Mouse (Mus musculus) thymus, postnatal 25 days (tissue): Measurements from ENCODE around the gene Cdh4.

ENCODE experiments used
- DNase-seq: peaks from one replicate; pipeline ENCODE4 v3.0.0; 2022

Gene Cdh4

DNA sequence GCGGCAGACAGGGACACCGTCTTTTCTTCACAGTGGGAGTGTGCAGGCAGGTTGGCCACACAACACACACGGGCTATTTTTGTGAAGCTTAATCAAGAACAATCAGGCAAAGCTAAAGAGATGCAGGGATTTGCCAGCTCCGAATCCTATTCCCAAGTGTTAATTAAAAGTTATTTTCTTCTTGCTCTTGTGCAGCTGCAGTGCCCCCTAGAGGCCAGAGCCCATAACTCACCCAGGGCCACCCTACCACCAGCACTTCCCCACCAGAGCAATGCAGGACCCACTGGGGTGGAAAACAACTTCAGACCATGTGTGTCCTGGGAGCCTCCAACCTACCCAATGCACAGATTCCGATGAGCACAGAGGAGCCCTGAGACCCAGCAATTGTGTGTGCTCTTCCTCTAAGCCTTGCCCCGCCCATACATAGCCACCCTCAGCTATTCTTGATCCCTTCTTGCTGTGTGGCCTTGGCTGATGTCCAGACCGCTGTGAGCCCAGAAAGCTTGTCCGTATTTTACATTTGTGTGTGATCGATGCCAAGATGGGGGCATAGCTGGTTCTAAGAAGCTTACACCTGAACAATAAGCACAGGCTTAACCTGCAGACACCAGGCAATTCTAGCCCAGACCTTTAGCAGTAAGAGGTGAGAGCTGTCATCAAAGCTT, 435.5 kb downstream of the Cdh4 start:
- DNase-seq: peak; percentile 38

DNA sequence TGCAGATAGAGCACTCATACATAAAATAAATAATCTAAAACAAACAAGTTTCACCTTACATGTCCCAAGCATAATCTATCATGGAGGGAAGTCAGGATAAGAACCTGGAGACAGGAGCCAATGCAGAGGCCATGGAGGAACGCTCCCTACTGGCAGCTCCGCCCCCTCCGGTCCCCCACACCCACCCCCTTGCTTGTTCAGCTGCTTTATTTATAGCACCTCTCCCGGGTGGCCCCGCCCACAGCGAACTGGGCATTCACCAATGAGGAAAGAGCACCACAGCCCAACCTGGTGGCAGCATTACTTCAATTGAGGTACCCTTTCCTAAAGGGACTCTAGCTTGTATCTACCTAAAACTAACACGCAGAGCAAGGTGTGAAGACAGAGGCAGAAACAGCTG, 442.3 kb downstream of the Cdh4 start:
- no peak for DNase-seq

DNA sequence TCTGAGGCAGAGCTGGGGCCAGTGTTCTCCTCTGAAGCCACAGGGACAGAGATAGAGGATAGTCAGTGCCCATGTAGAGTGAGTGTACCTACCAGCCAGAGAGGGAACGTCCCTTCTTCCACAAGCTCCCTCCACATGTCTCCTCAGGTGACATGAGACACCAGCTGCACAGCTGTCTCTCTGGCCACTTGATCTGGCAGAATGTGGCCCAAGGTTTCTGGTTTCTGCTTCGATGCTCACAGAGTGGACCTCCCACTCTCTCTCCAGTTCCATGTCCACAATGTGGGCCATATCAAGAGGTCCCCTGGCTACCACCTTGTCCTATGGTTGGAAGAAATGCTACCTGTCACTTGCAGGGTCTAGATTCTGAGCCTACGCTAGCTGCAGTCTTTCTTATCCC, 448.8 kb downstream of the Cdh4 start:
- no peak for DNase-seq

DNA sequence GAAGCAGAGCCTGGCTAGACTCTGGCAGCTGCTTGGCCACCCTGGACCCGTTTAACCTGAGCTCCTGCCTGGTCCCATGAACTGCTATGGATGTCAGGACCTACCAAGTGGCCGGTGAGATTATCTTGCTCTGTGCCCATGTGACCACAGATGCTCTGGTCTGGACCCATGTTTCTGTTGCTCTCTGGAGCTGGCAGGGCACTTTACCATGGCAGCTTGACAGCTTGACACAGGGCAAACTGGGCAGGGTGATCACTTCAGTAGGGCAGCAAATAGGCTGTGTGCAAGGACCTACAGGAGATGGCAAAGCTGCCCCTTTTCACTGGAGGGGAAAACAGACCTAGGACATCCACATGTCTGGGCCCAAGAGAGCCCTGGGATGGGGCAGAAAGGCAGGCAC, 454.7 kb downstream of the Cdh4 start:
- DNase-seq: no peak

DNA sequence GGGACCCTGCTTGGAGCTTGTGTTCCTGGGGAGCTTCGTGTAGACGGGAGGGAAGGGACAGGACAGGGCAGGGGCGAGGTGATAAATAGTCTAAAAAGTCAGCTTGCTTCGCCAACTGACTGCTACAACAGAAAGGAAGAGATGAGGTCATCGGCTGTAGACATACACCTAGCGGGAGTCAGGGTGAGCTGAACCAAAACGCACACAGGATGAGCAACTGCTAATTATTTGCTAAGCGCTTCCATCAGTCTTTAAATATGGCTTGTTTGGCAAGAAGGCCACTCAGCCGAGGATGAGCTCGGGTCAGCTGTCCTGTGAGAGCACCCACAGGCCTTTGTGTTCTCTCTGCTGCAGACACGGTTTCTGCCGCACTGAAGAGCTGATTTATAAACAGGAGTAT, 470.7 kb downstream of the Cdh4 start:
- no peak for DNase-seq

DNA sequence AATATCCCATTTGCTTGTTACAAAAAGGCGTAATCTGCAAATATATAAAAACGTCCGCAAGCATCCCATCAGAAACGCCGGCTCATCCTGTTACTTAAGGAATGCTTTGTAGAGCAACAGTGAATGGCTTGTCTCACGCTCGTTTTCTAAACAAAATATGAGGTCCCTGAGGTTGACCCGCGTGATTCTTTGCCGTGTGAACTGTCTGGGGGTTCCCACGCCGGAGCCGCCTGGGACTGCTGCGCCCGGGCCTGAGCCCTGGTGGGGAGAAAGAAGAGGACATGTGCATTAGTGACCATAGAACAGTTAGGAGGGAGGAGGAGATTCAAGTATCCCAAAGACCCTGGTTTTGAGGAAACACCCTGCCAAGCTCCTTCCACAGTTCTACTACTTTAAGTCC, 471.1 kb downstream of the Cdh4 start:
- DNase-seq: no peak

DNA sequence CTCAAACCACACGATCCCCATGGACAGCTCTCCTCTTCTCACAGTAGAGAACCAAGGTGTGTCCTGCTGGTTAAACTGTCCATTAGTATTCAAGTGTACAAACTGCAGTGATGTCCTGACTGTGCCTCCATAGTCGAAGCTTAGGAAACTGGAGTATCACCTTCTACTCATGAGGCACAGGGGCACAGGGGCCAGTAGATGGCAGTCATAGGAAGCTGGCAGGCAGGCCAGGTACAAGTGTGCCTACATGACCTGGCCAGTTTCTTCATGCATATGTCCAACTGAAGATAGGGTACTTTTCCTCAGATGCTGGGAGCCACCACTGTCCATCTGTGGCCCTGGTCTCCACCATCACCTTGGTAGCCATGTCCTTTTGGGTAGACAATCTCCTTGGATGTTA, 472.0 kb downstream of the Cdh4 start:
- no peak for DNase-seq

DNA sequence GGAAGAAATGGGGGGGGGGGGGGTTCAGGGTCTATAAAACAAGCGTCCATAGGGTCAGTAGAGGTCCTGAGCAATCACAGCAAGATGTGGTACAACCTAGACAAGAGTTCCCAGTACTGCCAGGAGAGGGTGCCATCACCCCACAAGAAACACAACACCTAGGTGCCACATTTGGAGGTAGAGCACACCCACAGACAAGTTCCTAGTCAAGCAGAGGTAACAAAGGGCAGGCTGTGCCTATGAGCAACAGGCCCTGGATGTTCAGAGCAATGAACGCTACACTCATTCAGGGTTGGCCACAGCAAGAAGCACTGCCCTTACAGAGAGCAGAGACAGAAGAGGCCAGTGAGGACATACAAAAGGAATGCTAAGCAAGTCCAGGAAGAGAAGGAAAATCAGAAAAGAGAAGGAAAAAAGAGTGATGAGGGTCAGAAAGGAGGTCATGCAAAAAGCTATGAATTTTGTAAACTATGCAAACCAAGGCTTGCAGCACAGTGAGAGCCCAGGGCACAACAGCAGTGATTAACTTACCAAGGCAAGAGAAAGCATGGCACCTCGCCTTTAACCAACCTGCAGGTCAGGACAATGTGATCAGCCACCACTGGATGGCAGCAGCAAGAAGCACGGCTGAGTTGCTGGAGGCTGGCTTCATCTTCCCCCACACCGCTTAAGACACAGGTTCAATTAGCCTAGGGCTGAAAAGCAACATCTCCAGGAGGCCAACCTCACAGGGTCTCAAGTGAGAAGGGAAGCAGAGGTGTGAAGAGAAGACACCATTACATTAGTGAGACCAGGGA, 474.8 kb downstream of the Cdh4 start:
- peak; percentile 81 for DNase-seq

DNA sequence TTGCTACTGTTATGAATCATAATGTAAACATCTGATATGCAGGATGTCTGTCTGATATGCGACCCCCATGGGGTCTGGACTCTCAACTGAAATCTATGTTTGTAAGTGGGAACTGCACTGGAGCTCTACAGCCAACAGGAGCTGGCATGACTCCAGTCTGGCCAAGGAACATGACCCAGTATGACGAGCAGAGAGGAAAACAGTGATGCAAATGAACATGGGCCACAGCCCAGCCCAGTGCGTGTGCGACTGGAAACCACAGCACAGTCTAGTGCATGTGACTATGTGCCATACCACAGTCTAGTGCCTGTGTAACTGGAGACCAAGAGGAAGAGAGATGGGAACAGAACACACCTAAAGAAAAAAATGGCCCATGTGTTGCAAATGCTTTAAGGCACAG, 477.8 kb downstream of the Cdh4 start:
- no peak for DNase-seq

DNA sequence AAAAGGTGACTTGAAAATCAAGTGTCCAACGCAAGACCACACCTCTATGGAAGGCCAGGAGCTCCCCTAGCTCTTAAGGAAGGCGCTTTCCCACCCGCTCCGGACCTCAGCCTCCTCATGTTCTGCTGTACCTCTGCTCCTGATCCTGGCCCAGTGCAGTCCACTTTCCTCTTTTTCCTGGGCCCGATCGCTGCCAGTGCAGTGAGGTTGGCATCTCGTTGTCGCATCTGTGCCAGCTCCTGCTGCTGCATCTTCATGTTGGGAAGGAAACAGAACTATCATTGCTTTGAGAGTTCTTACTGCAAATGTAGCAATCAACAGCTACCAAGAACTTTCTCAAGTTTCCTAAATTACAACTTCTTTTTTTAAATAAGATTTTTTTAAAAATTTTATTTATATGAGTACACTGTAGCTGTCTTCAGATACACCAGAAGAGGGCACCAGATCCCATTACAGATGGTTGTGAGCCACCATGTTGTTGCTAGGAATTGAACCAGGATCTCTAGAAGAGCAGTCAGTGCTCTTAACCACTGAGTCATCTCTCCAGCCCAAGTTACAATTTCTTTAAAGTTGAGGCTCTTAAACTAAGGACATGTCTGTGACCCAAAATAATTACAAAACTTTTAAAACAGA, 478.9 kb downstream of the Cdh4 start:
- no peak for DNase-seq

DNA sequence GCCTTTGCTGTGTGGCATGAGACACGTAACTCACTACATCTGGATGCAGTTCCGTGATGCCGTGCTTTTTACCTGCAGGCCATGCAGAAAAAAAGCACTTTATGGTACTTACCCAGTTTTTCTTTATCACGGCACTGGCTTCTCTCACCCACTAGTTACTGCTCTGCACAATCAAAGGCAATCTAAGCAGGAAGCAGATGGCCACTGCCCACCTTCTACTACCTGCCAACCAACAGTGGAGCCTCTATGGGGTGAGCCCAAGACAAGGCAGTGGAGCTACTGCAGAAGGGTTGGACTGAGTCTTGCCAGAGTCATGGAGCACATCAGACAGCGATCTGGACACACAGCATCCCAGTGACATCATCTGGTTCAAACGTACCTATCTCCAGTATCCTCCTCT, 481.8 kb downstream of the Cdh4 start:
- no peak for DNase-seq

DNA sequence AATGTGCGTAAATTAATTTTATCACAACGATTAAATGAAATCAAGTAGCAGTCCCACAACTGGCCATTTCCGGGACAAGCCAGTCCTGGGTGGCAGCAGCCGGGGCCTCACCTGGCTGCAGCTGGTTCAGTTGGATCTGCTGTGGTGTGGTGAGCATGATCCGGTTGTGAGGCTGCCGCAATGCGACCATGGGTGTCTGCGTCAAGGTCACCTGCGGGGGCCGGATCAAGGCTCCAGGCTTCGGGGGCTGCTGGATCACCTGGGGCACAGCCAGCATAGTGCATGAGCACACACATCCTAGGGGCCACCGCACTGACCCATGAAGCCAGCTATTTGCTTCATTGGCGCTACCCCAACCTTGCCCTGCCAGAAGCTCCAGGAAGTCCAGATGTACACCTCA, 486.9 kb downstream of the Cdh4 start:
- no peak for DNase-seq

DNA sequence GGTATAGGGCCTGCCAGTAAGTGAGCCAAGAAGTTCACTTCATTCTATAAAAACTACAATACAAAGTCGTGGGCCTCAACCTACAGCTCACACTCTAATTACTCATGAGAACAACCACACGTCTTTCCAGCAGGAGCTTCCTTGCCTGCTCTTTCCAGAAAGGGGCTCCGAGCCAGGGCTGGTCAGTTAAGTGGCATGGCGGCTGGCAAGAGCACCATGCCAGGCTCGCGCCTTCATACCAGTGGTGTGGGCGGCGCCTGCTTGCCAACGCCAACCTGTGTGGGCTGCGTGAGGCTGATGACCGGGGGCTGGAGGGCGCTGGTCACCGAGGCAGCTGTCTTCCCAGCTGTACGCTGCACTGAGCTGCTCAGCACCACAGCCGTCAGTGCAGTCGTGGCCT, 489.5 kb downstream of the Cdh4 start:
- DNase-seq: no peak

DNA sequence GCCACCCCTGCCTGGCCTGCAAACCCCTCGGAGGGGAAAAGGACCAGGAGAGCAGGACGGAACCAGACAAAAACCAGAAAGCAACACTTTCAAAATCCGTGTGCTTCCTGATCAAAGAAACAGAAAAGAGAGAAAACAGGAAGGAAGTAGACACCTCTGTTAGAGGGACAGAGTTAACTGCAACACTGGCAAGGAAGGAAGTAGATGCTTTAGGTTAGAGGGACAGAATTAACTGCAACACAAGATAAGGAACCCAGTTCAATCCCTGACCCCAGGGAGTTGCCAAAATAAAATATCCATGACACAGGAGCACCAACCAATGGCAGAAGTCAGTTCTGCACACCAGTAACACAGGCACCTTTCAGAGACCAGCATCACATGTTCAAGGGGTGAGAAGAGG, 491.9 kb downstream of the Cdh4 start:
- DNase-seq: no peak

DNA sequence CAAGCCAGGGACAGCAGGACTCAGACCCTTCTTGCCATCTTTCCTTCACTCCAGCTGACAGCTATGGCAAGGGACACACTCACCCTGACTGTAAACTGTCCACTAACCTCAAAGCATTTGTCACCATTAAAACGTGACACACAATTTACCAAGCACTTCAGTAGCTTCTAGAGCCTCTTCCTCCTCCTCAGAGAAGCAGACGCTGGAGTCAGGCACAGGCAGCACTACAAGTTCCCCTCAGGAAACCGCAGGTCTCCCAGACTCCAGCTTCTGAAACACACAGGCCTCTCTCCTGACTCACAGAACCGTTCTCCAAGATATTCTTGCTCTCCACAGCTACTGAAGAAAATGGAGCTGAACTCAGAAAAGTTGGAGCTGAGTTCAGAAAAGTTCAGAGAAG, 494.9 kb downstream of the Cdh4 start:
- DNase-seq: no peak

DNA sequence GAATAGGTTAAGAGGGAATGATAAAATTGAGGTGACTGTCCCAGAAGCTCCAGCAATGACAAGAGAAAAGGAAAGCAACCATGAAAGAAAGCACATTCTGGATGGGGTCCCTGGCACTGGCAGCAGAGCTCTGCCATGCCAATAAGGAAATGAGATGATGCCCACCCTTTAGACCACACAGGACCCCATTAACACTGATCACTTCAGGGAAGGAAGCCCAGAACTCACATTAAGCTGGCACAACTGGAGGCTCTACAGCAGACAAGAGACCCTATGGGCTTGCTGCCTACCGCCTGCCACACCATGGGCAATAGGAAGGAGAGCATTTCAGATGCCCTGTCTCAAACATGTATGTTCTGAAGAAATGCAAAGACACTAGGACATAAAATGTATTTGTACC, 499.5 kb downstream of the Cdh4 start:
- no peak for DNase-seq

DNA sequence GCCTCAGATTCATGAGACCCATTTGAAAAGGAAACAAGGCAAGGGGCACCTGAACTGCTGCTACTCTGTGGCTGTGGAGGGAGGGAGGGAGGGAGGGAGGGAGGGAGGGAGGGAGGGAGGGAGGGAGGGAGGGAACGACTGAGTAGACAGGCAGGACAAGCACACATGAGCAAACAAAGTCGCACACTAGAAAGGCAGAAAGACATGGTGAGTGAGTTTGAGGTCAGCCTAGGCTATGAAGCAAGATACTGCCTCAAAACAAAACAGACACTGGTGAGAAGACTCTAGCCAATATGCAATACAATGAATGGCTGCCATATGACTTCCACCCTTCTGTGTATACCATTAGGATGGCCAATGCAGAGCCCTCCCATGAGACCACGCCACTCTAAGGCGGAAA, 502.8 kb downstream of the Cdh4 start:
- DNase-seq: no peak

DNA sequence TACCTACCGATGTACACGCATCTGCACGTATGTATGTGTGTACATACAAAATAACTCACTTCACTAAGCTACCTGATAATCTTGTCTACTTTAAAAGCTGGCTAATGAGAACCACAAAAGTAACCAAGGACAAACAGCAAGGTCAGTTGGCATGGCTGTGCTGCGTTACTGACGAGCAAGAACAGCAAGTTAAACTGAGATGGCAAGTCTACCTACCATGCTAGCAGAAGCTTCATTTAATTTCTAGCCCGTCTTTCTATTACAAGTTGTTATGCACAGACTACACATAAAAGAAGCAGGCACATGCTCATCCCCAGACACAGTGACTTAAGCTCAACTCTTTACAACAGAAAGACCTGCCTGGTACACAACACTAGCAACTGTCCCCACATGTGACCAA, 504.3 kb downstream of the Cdh4 start:
- DNase-seq: no peak

DNA sequence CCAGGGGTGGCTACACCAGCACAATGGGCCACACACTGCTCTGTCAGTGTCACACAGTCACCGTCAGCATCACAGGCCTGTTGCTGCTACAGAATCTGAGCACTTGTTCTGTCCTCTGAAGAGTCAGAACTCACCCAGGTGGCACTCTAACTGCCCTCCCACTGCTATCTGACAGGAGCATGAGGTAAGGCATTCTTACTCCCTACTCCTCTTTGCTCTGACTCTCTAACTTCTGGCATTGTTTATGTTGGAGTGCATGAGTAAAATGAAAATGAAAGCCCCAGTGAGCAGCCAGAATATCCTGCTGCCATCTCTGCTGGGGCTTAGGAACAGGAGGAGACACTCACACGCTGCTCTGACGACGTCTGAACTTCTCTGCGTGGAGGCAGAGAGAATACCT, 505.4 kb downstream of the Cdh4 start:
- no peak for DNase-seq

DNA sequence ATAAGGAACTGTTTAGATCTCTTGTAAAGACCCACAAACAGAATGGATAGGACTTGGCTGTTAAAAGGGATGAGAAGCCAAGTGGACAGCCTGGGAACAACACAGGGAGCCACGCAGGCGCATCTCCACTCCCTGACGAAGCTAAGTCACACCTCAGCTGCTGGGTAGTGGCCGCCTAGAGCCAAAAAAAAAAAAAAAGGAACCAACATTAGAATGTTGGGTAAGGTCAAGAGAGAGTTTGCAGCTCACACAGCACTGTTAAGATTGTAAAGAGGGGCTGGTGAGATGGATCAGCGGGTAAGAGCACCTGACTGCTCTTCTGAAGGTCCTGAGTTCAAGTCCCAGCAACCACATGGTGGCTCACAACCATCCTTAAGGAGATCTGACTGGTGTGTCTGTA, 506.6 kb downstream of the Cdh4 start:
- no peak for DNase-seq
